Mouse (Mus musculus) MEL (cell line): ENCODE data around the gene Sap25. TPM values are rescaled to one million over a fixed set of nuclear protein-coding genes. Genes with fewer than 3 reads are reported as not detected.

Source experiments
- DNase-seq: peaks from one replicate; pipeline ENCODE4 v3.0.0; 2011; ENCODE audit warnings: low read depth, low spot score
- H3K27ac ChIP-seq: 2 replicates; pipeline ENCODE4 v1.5.1; 2012; ENCODE audit warnings: low read depth, mild to moderate bottlenecking, control low read depth, low read length, moderate library complexity; ENCODE audit not compliant: control insufficient read depth
- H3K27me3 ChIP-seq, 2 experiments: fragments of 150-350 bp in 1 of 2; sonication (generic) in 1 of 2; 2 replicates each; pipeline ENCODE4 v1.6.1; 2012; ENCODE audit warnings: low read length in 2 of 2, mild to moderate bottlenecking in 2 of 2, improper control_type of control experiment in 1 of 2, moderate library complexity in 1 of 2; ENCODE audit not compliant: insufficient read depth in 2 of 2, control insufficient read depth in 1 of 2
- H3K36me3 ChIP-seq, 2 experiments: 2 replicates each; pipeline ENCODE4 v1.6.1; 2012 to 2014; ENCODE audit warnings: low read length in 2 of 2, improper control_type of control experiment in 1 of 2, inconsistent platforms in 1 of 2, mild to moderate bottlenecking in 1 of 2; ENCODE audit not compliant: insufficient read depth in 2 of 2, control insufficient read depth in 1 of 2
- H3K4me1 ChIP-seq, 2 experiments: fragments of 150-350 bp in 1 of 2; sonication (generic) in 1 of 2; 2 replicates each; pipeline ENCODE4 v1.6.1; 2012; ENCODE audit warnings: low read length in 2 of 2, improper control_type of control experiment in 1 of 2, mild to moderate bottlenecking in 1 of 2; ENCODE audit not compliant: insufficient read depth in 2 of 2, control insufficient read depth in 1 of 2
- H3K4me3 ChIP-seq, 2 experiments: fragments of 150-350 bp in 1 of 2; sonication (generic) in 1 of 2; 2 replicates each; pipeline ENCODE4 v1.5.1; 2012; ENCODE audit warnings: low read depth in 2 of 2, low read length in 2 of 2, mild to moderate bottlenecking in 2 of 2, moderate library complexity in 2 of 2, control low read depth in 1 of 2, improper control_type of control experiment in 1 of 2; ENCODE audit not compliant: control insufficient read depth in 1 of 2, insufficient read depth in 1 of 2
- H3K79me2 ChIP-seq: 2 replicates; pipeline ENCODE4 v1.6.1; 2012; ENCODE audit warnings: mild to moderate bottlenecking, low read length, moderate library complexity; ENCODE audit not compliant: control insufficient read depth, poor library complexity, insufficient read depth
- H3K9ac ChIP-seq: 2 replicates; pipeline ENCODE4 v1.6.1; 2012; ENCODE audit warnings: low read depth, mild to moderate bottlenecking, control low read depth, low read length, moderate library complexity; ENCODE audit not compliant: control insufficient read depth, poor library complexity, severe bottlenecking
- H3K9me3 ChIP-seq: fragments of 150-350 bp; sonication (generic); replicated peaks from 2 replicates; pipeline ENCODE4 v1.6.1; 2012; ENCODE audit warnings: mild to moderate bottlenecking, low read length, improper control_type of control experiment, moderate library complexity; ENCODE audit not compliant: insufficient read depth
- BHLHE40 ChIP-seq: IDR thresholded peaks from 2 replicates; pipeline ENCODE4 v1.6.1; 2012; ENCODE audit warnings: low read depth, mild to moderate bottlenecking, inconsistent platforms, low read length, improper control_type of control experiment, borderline replicate concordance
- CHD1 ChIP-seq: IDR thresholded peaks from 2 replicates; pipeline ENCODE4 v1.6.1; 2012; ENCODE audit warnings: low read depth, mild to moderate bottlenecking, inconsistent platforms, low read length, improper control_type of control experiment
- CHD2 ChIP-seq: IDR thresholded peaks from 2 replicates; pipeline ENCODE4 v1.6.1; 2011; ENCODE audit warnings: low read length, improper control_type of control experiment
- CTCF ChIP-seq, 3 experiments: IDR thresholded peaks in 2 of 3; conservative IDR thresholded peaks in 1 of 3; 2 replicates each; pipeline ENCODE4 v1.5.1; 2011 to 2012; ENCODE audit warnings: low read length in 3 of 3, low read depth in 2 of 3, mild to moderate bottlenecking in 2 of 3, improper control_type of control experiment in 1 of 3, inconsistent platforms in 1 of 3, mixed read lengths in 1 of 3, moderate library complexity in 1 of 3; ENCODE audit not compliant: control insufficient read depth in 1 of 3, insufficient read depth in 1 of 3, poor library complexity in 1 of 3, severe bottlenecking in 1 of 3
- E2F4 ChIP-seq: IDR thresholded peaks from 2 replicates; pipeline ENCODE4 v1.6.1; 2011; ENCODE audit warnings: low read depth, low read length, improper control_type of control experiment, borderline replicate concordance
- ELF1 ChIP-seq: IDR thresholded peaks from 2 replicates; pipeline ENCODE4 v1.6.1; 2014; ENCODE audit warnings: low read depth, mild to moderate bottlenecking, inconsistent platforms, low read length, improper control_type of control experiment, moderate library complexity
- EP300 ChIP-seq, 2 experiments: IDR thresholded peaks; 2 replicates each; pipeline ENCODE4 v1.6.1; 2011; ENCODE audit warnings: improper control_type of control experiment in 2 of 2, low read length in 2 of 2, low read depth in 1 of 2, mild to moderate bottlenecking in 1 of 2
- ETS1 ChIP-seq: IDR thresholded peaks from 2 replicates; pipeline ENCODE4 v1.6.1; 2012; ENCODE audit warnings: low read depth, mild to moderate bottlenecking, inconsistent platforms, low read length, improper control_type of control experiment, moderate library complexity
- GABPA ChIP-seq: IDR thresholded peaks from 2 replicates; pipeline ENCODE4 v1.6.1; 2012; ENCODE audit warnings: low read depth, mild to moderate bottlenecking, inconsistent platforms, low read length, improper control_type of control experiment, moderate library complexity
- GATA1 ChIP-seq: IDR thresholded peaks from 2 replicates; pipeline ENCODE4 v1.6.1; 2011; ENCODE audit warnings: low read depth, low read length, improper control_type of control experiment
- HCFC1 ChIP-seq: IDR thresholded peaks from 2 replicates; pipeline ENCODE4 v1.6.1; 2012; ENCODE audit warnings: low read depth, mild to moderate bottlenecking, inconsistent platforms, low read length, improper control_type of control experiment, moderate library complexity
- JUND ChIP-seq: IDR thresholded peaks from 2 replicates; pipeline ENCODE4 v1.6.1; 2011; ENCODE audit warnings: low read depth, mild to moderate bottlenecking, improper control_type of control experiment, low read length
- KAT2A ChIP-seq: conservative IDR thresholded peaks from 2 replicates; pipeline ENCODE4 v1.6.1; 2012; ENCODE audit warnings: low read depth, low read length, improper control_type of control experiment, inconsistent platforms
- MAFK ChIP-seq: IDR thresholded peaks from 2 replicates; pipeline ENCODE4 v1.6.1; 2011; ENCODE audit warnings: low read depth, mild to moderate bottlenecking, low read length, improper control_type of control experiment, borderline replicate concordance
- MAX ChIP-seq: IDR thresholded peaks from 2 replicates; pipeline ENCODE4 v1.6.1; 2011; ENCODE audit warnings: low read length, improper control_type of control experiment
- MAZ ChIP-seq: IDR thresholded peaks from 2 replicates; pipeline ENCODE4 v1.6.1; 2012; ENCODE audit warnings: low read depth, mild to moderate bottlenecking, inconsistent platforms, low read length, improper control_type of control experiment
- MEF2A ChIP-seq: IDR thresholded peaks from 2 replicates; pipeline ENCODE4 v1.6.1; 2014; ENCODE audit warnings: low read depth, mild to moderate bottlenecking, inconsistent platforms, low read length, improper control_type of control experiment; ENCODE audit not compliant: poor library complexity, insufficient replicate concordance, severe bottlenecking; ENCODE audit errors: extremely low read depth
- MYB ChIP-seq: IDR thresholded peaks from 2 replicates; pipeline ENCODE4 v1.6.1; 2011; ENCODE audit warnings: mild to moderate bottlenecking, low read depth, low read length, improper control_type of control experiment
- NELFE ChIP-seq: IDR thresholded peaks from 2 replicates; pipeline ENCODE4 v1.6.1; 2011; ENCODE audit warnings: low read depth, low read length, improper control_type of control experiment
- POLR2A ChIP-seq, 2 experiments: IDR thresholded peaks; 2 replicates each; pipeline ENCODE4 v1.6.1; 2011 to 2012; ENCODE audit warnings: low read length in 2 of 2, mild to moderate bottlenecking in 2 of 2, control low read depth in 1 of 2, improper control_type of control experiment in 1 of 2, low read depth in 1 of 2, moderate library complexity in 1 of 2; ENCODE audit not compliant: control insufficient read depth in 1 of 2, insufficient read depth in 1 of 2, poor library complexity in 1 of 2
- POLR2AphosphoS2 ChIP-seq: IDR thresholded peaks from 2 replicates; pipeline ENCODE4 v1.6.1; 2011; ENCODE audit warnings: low read length, improper control_type of control experiment
- POLR2AphosphoS5 ChIP-seq: IDR thresholded peaks from 2 replicates; pipeline ENCODE4 v1.6.1; 2012; ENCODE audit warnings: low read depth, borderline replicate concordance, mild to moderate bottlenecking, inconsistent platforms, low read length, moderate library complexity, mixed read lengths
- RAD21 ChIP-seq: IDR thresholded peaks from 2 replicates; pipeline ENCODE4 v1.6.1; 2011; ENCODE audit warnings: mild to moderate bottlenecking, low read depth, low read length, improper control_type of control experiment
- RCOR1 ChIP-seq: IDR thresholded peaks from 2 replicates; pipeline ENCODE4 v1.6.1; 2012; ENCODE audit warnings: low read depth, mild to moderate bottlenecking, inconsistent platforms, low read length, improper control_type of control experiment
- SIN3A ChIP-seq: IDR thresholded peaks from 2 replicates; pipeline ENCODE4 v1.6.1; 2012; ENCODE audit warnings: low read length, improper control_type of control experiment, inconsistent platforms
- TAL1 ChIP-seq: IDR thresholded peaks from 2 replicates; pipeline ENCODE4 v1.6.1; 2012; ENCODE audit warnings: mild to moderate bottlenecking, inconsistent platforms, low read length, moderate library complexity, mixed read lengths
- TBP ChIP-seq: IDR thresholded peaks from 2 replicates; pipeline ENCODE4 v1.8.0; 2011; ENCODE audit warnings: low read depth, low read length, improper control_type of control experiment
- TCF12 ChIP-seq: IDR thresholded peaks from 2 replicates; pipeline ENCODE4 v1.6.1; 2014; ENCODE audit warnings: low read depth, mild to moderate bottlenecking, inconsistent platforms, low read length, improper control_type of control experiment, moderate library complexity
- UBTF ChIP-seq: IDR thresholded peaks from 2 replicates; pipeline ENCODE4 v1.6.1; 2012; ENCODE audit warnings: low read depth, mild to moderate bottlenecking, inconsistent platforms, low read length, improper control_type of control experiment, moderate library complexity, borderline replicate concordance; ENCODE audit not compliant: insufficient read depth
- ZKSCAN1 ChIP-seq: IDR thresholded peaks from 2 replicates; pipeline ENCODE4 v1.6.1; 2012; ENCODE audit warnings: low read depth, mild to moderate bottlenecking, inconsistent platforms, low read length, improper control_type of control experiment, moderate library complexity
- ZMIZ1 ChIP-seq: IDR thresholded peaks from 2 replicates; pipeline ENCODE4 v1.6.1; 2012; ENCODE audit warnings: low read depth, mild to moderate bottlenecking, inconsistent platforms, low read length, improper control_type of control experiment, moderate library complexity
- ZNF384 ChIP-seq: IDR thresholded peaks from 2 replicates; pipeline ENCODE4 v1.6.1; 2012; ENCODE audit warnings: low read depth, mild to moderate bottlenecking, inconsistent platforms, low read length, improper control_type of control experiment
- polyA plus RNA-seq, 2 experiments: library from polyadenylated mRNA; stranded (reverse) in 1 of 2; unstranded in 1 of 2; fragments of >175 nt in 1 of 2; fragments of >200 nt in 1 of 2; gene quantifications; 2 replicates each; pipeline versions ENCODE4 v1.2.1 to v1.2.4; 2012; ENCODE audit warnings: low replicate concordance in 2 of 2, low read depth in 1 of 2; ENCODE audit not compliant: insufficient read length in 2 of 2, insufficient read depth in 1 of 2, missing spikeins in 1 of 2
- total RNA-seq: library from RNA; depleted of rRNA; stranded (reverse); fragments of 300-350 nt; gene quantifications from 2 replicates; pipeline ENCODE4 v1.2.3, GENCODE M21; 2012

Sap25 gene
- total and polyA plus RNA-seq, 3 experiments: 1.9 to 22.7 TPM; not detected in 1

GRCm38 (mm10) chr5:137598100-137598826 lies 42.9 kb upstream of the Sap25 start:
- H3K4me3 ChIP-seq: no peak overlapping the region
- DNase-seq: peak; percentile 75
- peak overlapping the region; percentile 16 for H3K27ac ChIP-seq
- peak; percentile 77 for TF ChIP-seq RCOR1
- TF ChIP-seq POLR2A (IDR thresholded peaks at IDR 0.05; ENCODE audit: control insufficient read depth in 1 of 2, insufficient read depth in 1 of 2, low read depth in 1 of 2, low read length in 2 of 2, poor library complexity in 1 of 2): no peak
- no peak for TF ChIP-seq POLR2AphosphoS5
- no peak for TF ChIP-seq ZNF384
- no peak for TF ChIP-seq RAD21
- TF ChIP-seq MAX: no peak
- peak; percentile 80 for TF ChIP-seq GATA1
- TF ChIP-seq CHD2: no peak
- no peak for TF ChIP-seq KAT2A
- TF ChIP-seq BHLHE40: no peak
- TF ChIP-seq E2F4: no peak
- no peak for TF ChIP-seq POLR2AphosphoS2
- peak; percentile 56 for TF ChIP-seq SIN3A
- TF ChIP-seq ETS1: peak; percentile 58; the same call in 1 of the 2 replicates
- TF ChIP-seq TCF12: peak; percentile 89
- peak; percentile 99 for TF ChIP-seq TBP
- TF ChIP-seq TAL1: peak; percentile 29; the same call in 1 of the 2 replicates
- no peak for TF ChIP-seq ZMIZ1
- 0 out of 2 replicates have a peak, but pooled peaks have one; percentile 14 for TF ChIP-seq MYB
- TF ChIP-seq HCFC1: no peak
- no peak for TF ChIP-seq MAFK
- no peak for TF ChIP-seq CHD1
- no peak for TF ChIP-seq MAZ
- no peak for TF ChIP-seq CTCF (IDR thresholded peaks at IDR 0.05 in 2 of 3, conservative IDR thresholded peaks at IDR 0.05 in 1 of 3; ENCODE audit: control insufficient read depth in 1 of 3, insufficient read depth in 1 of 3, low read depth in 2 of 3, low read length in 3 of 3, poor library complexity in 1 of 3, severe bottlenecking in 1 of 3)
- peak; percentile 42; the same call in 1 of the 2 replicates for TF ChIP-seq ELF1
- peak; percentile 83 to 86 for TF ChIP-seq EP300 (IDR thresholded peaks at IDR 0.05; ENCODE audit: low read depth in 1 of 2, low read length in 2 of 2)
- TF ChIP-seq JUND: no peak
- TF ChIP-seq MEF2A: no peak
- TF ChIP-seq GABPA: no peak
- no peak for TF ChIP-seq ZKSCAN1
- no peak for TF ChIP-seq NELFE
- TF ChIP-seq UBTF: no peak
- H3K27me3 ChIP-seq: no peaks in the 10 kb centered on the region
- H3K4me1 ChIP-seq: peaks cover 10 to 26% of the 10 kb centered on the region in 2 experiments
- peaks cover 14% of the 10 kb centered on the region for H3K79me2 ChIP-seq
- peaks cover 0 to 13% of the 10 kb centered on the region in 2 experiments; a peak in 2 of 4 replicates for H3K36me3 ChIP-seq
- no peak overlapping the region for H3K9ac ChIP-seq
- H3K9me3 ChIP-seq: no peaks in the 10 kb centered on the region
